Mouse (Mus musculus) urinary bladder, postnatal 25 days (tissue): ENCODE measurements around the gene Olfr1448.
"Not testable (repeated sequence)": the region's sequence is repeated elsewhere in the genome, so short reads cannot be mapped to it uniquely, and the experiment has no call there.

Experiments used
- DNase-seq: peaks from one replicate; pipeline ENCODE4 v3.0.0; 2022; ENCODE audit warnings: low spot score

Gene Olfr1448

DNA sequence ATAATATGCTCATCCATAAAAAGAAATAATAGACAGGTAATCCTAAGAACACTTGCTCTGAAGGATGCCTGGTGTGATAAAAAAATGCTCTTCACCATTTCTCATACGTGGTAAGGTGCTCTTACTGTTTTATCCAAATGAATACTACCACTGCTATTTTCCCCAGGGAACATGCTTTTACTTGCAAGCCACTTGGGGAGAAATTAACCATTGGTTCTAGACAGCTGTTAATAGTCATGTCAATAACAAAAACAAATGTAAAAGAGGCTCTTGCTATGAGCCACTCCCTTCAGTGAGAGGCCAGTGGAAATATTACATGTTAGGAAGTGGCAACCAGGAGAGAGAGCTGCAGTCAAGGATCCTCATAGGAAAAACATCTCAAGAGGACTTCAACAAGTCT is at the start of gene Olfr1448:
Gene Olfr1448, minus strand, starts transcription at position 101 of the 400 bp plus-strand sequence.
- DNase-seq: no peak

DNA sequence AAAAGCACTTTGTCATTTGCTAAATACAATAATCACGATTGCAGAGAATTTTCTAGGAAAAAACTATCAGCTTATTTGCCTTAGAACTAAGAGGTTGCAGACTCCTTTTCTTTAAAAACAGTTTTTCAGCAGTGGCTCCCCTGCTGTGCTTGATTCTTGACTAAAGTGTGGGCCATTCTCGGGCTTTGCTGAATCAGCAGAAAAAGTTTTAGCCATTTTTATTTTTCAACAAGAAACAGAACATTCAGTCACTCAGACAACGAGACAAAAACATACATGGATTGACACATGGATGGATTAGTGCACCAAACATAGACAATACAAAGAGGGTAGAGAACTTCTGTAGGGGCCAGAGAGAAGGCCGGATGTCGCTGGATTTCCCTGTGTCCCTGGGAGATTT is 45.9 kb upstream of the Olfr1448 start:
- DNase-seq: not testable (repeated sequence)

DNA sequence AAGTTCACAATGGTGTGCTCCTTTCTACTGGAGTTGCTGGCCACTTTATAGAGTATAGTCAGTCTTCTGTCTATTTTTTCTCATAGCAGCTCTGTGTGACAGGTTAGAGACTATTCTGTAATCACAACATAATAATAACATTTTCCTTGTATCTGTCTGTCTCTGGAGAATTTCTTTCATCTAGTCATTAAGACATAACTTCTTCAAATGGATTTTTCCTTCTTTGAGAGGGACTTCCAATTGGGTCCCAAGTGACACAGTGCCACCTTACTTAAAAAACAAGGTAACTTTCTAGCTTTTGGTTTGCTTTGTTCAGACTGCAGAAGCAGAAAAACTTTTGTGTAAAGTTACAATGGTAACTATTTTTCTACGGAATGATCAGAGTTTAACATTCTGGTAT is 25.7 kb upstream of the Olfr1448 start, which contains the start of gene Olfr1450:
Gene Olfr1450, plus strand, starts transcription at position 301 of the 400 bp plus-strand sequence.
- DNase-seq: no peak

DNA sequence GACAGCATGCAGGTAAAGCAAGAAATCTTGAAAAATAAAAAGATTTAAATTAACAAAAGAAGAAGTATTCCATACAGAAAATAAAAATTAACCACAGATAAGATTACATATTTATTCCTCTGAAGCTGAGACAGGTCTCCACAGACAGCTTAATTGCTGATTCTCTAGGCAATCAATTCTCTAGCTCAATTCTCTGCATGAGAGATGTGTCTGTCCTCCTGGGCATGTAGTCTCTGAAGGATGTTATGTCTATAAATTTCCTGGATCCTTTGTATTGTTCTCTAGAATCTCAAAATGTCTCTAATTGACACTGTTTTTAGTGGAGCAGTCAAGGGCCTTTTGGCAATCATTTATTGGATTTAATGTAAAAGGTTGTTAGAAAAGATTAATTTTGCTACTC is 6.3 kb upstream of the Olfr1448 start, which contains the start of gene Olfr1449:
Gene Olfr1449, plus strand, starts transcription at position 301 of the 400 bp plus-strand sequence.
- DNase-seq: no peak

DNA sequence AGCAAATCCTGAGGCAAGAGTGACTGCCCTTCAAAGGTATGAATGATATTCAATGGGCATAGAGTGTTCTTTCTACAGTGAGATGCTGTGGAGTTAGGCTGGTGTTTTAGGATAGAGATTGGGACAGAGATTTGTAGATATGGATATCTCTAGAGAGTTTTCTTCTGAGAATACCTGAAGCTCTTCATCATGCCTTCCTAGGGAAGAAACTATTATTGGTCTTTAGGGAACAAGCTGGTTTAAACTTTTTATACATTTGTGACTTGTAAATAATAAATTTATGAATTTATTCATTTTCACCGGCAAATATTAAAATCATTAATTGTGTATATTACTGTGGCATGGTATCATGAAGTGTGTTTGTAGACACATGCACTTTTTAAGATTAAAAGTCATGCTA is 20.6 kb downstream of the Olfr1448 start, which contains the start of gene Olfr1447:
Gene Olfr1447, minus strand, starts transcription at position 101 of the 400 bp plus-strand sequence.
- DNase-seq: no peak

DNA sequence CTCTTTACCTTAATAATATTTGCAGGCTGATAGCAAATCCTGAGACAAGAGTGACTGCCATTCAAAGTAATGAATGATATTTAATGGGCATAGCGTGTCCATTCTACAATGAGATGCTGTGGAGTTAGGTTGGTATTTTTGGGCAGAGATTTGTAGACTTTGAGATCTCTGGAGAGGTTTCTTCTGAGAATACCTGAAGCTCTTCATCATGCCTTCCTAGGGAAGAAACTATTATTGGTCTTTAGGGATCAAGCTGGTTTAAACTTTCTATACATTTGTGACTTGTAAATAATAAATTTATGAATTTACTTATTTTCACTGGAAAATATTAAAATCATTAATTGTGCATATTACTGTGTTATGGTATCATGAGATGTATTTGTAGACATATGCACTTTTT is 30.8 kb downstream of the Olfr1448 start, which contains the start of gene Olfr1446:
Gene Olfr1446, minus strand, starts transcription at position 101 of the 400 bp plus-strand sequence.
- no peak for DNase-seq

DNA sequence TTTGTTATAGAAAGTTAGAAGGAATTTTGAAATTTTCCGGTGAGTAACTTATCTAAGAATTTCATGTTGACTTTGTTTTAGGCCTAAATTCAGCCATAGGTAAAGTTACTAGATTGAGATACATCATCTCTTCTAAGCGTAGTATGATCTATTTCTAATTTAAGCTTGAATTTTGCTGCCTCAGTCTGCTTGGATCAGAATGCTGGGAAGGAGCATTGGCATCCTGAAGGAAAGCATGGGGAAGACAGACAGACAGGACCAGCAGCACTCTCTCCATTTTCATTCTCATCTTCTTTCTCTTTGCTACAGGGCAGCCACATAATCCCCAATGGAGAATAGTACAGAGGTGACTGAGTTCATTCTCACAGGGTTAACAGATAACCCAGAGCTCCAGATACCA is 40.7 kb downstream of the Olfr1448 start, which contains the start of gene Olfr1445:
Gene Olfr1445, plus strand, starts transcription at position 301 of the 400 bp plus-strand sequence.
- DNase-seq: no peak
